Mouse (Mus musculus): Measurements from ENCODE around the gene 1700020N01Rik.

1700020N01Rik gene

DNA sequence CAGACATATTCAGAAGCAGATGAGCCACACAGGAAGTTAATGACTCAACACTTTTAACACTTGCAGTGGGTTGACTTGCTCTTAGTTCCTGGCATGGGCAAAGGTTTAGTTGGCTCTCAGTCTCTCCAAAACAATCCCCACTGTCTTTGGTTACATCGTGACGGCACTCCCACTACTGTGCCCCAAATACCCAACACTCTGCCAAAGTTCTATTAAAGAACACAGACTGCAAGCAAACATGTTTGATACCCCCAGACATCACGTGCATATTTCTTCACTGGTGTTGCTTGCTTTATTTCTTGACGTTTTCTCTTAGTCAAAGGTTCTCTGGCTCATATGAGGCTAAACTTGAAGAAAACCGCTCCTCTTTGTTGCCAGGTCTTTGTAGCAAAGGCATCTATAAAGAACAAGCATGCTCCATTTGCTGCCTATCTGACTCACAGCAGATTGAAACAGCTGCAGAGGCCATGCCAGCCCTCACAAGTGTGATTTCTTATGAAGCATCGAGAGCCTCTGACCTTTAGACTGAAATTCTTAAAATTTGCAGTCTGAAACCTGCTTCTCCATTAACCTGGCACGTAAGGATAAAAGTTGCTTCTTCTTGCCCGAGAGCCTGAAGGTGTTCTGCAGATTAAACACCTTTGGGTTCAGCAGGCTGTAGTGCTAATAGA lies 66.8 kb downstream of the 1700020N01Rik start:
- DNase-seq (ENCODE audit: low read depth in 1 of 2, low spot score in 2 of 2): no peak

DNA sequence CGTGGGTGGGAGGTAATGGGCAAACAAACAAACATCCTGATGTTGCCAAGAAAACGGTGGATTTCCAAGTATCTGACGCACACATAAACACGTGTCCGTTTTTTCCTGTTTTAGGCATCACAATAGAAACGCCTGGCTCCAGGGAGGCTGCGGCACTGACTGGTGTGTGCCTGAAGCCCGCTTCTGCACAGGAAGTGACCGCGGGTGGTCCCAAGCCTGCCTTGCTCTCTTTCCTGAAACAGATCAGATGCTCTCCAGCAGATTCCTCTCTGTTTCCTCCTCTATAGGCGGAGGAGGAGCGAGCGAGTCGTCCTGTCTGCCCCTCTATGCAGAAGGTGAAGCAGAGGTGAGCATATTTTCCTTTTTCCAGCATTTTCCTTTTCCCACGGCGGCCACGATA lies 76.0 kb downstream of the 1700020N01Rik start:
- no peak for DNase-seq (ENCODE audit: low read depth in 1 of 2, low spot score in 2 of 2)

DNA sequence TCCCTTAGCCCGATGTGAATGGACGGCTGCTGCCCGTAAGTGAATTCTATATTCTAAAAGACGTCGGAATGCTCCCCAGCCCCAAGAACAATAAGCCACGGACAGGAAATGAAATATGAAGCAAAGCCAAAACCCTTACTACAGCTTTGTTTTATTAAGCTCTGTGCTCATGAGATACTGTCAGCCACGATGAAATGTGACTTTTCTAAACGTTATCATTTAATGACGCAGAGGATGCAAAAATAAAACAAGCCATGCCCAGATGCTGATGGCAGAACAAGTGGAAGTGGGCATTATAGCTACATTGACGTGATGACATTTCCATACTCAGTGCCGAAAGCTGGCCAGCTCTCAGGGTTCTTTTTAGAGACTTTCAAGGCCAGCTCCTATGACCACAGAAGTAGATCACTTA lies 76.8 kb downstream of the 1700020N01Rik start:
- no peak for DNase-seq (ENCODE audit: low read depth in 1 of 2, low spot score in 2 of 2)

DNA sequence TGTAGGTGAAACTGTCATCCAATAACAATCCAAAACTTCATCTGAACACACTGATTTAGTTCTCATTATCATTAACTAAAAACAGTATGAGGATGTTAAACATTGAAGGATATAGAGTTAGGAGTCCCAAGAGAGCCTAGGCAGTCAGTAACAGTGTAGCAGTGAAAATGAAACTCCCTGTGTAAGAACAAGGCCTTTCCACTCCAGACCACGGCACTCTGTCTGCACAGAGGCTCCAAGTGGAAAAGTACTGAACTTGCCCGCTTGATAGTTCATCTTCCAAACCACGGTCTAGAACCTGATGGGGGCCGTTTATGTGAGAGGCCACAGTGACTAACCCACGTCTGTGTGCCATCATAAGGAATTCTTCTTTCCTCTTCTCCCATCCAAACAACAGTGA lies 77.2 kb downstream of the 1700020N01Rik start:
- no peak for DNase-seq (ENCODE audit: low read depth in 1 of 2, low spot score in 2 of 2)

Measured in monocyte, adult 2 months (primary cell).